Mouse (Mus musculus) layer of hippocampus, postnatal 36 days (tissue): ENCODE measurements around the gene Gbx1. TPM values are rescaled to one million over a fixed set of nuclear protein-coding genes. Genes with fewer than 3 reads are reported as not detected.
"Not testable (repeated sequence)": the region's sequence is repeated elsewhere in the genome, so short reads cannot be mapped to it uniquely, and the experiment has no call there.

ENCODE experiments used
- DNase-seq, 2 experiments: peaks; one replicate each; pipeline ENCODE4 v3.0.0; 2022
- total RNA-seq, 2 experiments: library from RNA; stranded (reverse); gene quantifications; 2 replicates each; pipeline ENCODE4 v1.2.3; 2021

The Gbx1 gene
- not detected for total RNA-seq

DNA sequence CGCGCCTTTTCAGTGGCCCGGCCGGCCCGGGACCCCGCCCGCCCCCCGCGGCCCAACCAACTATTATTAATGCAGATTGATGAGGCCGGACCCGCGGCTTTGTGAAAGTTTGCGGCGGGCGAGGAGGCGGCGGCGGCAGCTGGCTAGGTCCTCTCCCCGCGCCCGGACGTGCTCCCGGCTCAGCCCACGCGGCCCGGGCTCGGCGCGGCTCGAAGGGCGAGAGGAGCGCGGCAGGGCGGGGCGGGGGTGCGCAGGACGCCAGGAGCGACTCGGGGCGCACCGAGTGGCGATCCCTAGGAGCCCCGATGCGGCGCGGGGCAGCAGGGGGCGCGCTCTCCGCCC lies at the start of gene Gbx1:
Gene Gbx1, minus strand, starts transcription at position 314 of the 342 bp plus-strand sequence.
- DNase-seq = no peak

DNA sequence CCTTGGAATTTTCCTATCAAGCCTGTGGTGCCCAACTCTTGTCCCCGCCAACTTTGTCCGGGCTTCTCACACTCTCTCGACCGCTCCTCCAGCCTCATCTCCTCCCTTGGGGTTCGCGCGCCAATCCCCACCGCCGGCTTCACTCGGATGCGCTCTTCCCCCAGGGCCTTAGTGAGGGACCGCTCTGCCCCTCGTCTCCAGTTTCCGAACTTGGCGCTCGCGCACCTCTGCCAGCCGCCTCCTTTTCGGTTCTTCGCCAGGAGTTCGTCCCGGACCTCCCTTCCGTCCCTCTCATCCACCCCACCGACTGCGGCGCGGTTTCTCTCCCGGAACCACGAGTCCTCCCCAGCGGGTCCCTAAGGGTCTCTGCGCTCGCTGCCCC lies 49.8 kb upstream of the Gbx1 start:
- DNase-seq = no peak

GRCm38 (mm10) chr5:24575948-24576347 lies 48.9 kb upstream of the Gbx1 start:
- no peak for DNase-seq

GRCm38 (mm10) chr5:24556709-24557108 lies 29.7 kb upstream of the Gbx1 start, which contains the start of gene 4931409K22Rik:
TSS of gene 4931409K22Rik (minus strand) at chr5:24556809.
- DNase-seq = no peak

DNA sequence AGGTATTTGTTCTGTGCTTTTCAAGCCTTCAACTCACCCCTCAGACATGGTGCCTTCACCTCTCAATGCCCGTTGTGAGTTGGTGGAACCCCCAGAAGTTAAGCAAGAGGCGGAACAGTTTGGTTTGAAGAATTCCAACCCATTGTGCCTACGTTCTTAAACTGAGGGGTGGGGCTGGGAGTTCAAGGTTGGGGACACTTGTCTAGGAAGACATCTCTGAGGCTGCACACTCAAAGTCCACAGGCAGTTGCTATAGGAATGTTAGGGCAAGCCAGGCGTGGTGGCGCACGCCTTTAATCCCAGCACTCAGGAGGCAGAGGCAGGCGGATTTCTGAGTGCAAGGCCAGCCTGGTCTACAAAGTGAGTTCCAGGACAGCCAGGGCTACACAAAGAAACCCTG lies 28.3 kb upstream of the Gbx1 start:
- not testable (repeated sequence) for DNase-seq

- no peak for DNase-seq
Observed at GRCm38 (mm10) chr5:24553621-24554244, 26.7 kb upstream of the Gbx1 start.

DNA sequence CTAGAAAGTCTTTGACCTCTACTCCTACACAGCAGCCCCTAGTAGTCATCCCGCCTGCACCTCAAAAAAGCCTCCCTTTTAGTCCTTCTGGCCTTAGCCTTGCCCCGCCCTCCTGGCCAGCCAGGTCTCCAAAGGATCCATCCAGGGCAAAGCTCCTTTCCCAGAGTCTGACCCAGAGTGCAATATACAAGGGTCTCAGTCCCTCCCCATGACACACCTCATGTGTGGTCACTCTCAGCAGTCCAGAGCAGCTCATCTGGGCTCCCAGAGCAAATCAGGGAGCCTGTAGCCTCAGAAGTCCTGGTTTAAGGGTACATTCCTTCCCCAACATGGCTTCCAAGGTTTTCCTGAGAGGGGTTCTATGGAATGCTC lies 24.3 kb upstream of the Gbx1 start:
- no peak for DNase-seq

DNA sequence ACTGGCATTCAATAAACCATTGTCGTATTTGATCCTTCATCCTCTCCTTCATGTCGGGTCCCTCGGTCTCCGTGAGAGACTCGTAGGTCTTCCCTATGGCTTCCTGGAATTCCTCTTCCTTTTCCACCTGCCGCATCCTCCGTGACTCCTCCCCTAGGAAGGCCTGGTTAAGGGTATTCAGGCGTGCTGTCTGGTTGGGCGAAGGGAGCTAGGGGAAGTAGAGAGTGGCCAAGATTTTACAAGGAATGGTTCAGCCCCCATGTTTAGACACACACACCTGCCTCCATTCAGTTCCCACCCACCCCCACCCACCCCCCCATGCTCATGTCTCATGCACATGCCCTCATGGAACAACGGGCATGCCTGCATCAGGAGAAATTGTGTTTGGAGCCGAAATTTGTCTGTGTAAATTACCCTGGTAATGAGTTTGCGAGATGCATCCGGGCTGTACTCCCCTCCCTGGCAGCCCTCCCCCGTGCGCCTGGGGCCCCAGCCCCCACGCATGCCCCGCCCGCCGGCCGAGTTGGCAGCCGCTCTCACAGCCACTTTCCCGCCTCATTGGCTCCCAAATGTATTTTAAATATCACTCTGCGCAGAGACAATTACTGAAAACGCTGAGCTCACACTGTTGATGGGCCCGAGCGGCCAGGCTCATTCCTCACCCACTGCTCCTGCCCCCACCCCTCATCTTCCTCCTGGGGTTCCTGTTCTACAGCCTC lies 23.8 kb upstream of the Gbx1 start:
- peak; percentile 51 to 54 for DNase-seq

- DNase-seq = no peak
Observed at GRCm38 (mm10) chr5:24542643-24543042, 15.6 kb upstream of the Gbx1 start.

- DNase-seq = no peak
Observed at GRCm38 (mm10) chr5:24541144-24541569, 14.2 kb upstream of the Gbx1 start.

DNA sequence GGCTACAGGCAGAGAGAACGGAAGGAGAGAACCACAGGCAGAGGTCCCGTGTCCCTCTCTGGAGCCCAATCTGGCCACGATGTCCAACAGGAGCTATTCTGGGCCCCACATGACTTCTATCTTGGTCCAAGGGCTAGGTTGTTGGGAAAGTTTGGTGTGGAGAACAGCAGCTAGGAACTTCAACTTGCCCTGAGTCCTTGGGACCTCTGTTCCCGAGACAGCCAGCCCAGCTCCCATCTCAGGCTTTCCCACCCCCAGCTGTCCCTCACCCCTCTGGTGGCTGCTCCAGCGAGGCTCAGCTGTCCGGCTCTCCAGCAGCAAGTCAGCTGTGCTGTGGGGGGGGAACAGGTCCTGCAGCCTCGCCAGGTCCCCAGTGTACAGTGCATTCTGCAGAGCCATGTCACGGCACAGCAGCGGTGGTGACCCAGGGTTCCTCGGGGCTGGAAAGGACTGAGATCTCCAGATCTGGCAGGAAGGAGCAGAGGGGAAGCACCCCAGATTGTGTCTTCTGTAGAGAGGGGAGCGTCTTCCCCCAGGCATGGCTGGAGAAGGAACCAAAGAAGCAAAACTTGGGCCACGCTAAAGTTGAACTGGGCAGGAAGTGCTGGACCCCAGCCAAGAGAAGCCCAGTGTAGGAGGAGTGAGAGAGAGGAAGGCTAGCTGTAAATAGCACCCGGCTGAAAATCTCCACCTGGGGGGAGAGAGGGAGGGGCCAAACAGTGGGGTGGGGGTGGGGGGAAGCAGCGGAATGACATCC lies 13.6 kb upstream of the Gbx1 start, which contains the start of gene Asb10:
Gene Asb10, minus strand, starts transcription at position 592 of the 757 bp plus-strand sequence.
- peak in 1 of 2 experiments; percentile 21 for DNase-seq

- no peak for DNase-seq
Observed at GRCm38 (mm10) chr5:24539571-24540296, 12.7 kb upstream of the Gbx1 start.

DNA sequence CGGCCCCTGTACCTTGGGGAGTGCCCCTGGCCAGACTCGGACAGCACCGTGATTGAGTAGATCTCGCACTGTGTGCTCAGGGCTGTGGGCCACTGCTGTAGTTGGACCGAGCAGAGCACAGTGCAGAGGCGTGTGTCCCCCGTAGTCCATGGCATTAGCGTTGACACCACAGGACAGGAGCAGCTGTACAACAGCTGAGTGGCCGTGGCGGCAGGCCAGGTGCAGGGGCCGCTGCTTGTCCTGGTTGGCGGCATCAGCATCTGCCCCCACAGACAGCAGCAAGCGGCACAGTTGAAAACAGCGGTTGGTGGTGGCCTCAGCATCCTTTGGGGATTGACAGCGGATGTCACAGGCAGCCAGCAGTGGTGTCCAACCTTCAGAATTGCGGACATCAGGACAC lies 10.6 kb upstream of the Gbx1 start:
- DNase-seq = no peak

DNA sequence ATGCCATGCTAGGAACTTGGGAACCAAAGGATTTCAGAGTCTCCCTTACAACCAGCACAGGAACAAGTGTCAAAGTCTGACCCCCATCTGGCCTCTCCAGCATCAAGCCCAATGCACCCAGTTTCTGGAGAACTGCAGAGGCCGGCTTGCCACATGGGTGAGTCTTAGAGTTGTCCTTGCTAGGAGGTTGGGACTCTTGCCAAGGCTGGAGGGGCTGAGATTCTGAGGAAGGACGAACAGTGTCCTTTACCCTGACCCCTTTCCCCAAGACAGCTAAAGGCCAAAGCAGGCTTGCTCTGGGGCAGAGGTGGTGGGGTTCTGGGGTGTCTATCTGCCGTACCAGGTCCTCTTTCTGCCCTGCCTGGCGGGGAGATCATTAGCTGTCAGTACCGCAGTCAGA lies 9.5 kb upstream of the Gbx1 start:
- DNase-seq = no peak

DNA sequence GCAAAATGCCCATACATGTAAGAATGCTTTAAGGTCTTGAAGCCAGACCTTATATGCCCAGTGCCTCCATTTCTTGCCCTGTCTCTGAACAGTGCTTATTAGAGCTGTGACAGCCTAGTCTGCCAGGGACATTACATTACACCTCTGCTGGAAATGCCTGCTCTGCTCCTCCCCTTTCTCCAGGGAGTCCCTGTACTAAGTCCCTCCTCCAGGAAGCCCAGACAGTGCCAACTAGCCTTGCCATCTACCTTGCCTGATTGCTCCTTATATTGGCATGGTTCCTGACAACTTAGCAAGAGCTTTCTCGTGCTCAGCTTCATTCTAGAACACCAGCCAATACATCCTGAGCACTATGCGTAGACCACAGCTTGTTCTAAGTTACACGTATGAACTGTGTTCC lies 8.7 kb upstream of the Gbx1 start:
- DNase-seq = no peak

GRCm38 (mm10) chr5:24534292-24534691 lies 7.3 kb upstream of the Gbx1 start:
- no peak for DNase-seq

GRCm38 (mm10) chr5:24533391-24533790 lies 6.4 kb upstream of the Gbx1 start:
- DNase-seq = no peak

DNA sequence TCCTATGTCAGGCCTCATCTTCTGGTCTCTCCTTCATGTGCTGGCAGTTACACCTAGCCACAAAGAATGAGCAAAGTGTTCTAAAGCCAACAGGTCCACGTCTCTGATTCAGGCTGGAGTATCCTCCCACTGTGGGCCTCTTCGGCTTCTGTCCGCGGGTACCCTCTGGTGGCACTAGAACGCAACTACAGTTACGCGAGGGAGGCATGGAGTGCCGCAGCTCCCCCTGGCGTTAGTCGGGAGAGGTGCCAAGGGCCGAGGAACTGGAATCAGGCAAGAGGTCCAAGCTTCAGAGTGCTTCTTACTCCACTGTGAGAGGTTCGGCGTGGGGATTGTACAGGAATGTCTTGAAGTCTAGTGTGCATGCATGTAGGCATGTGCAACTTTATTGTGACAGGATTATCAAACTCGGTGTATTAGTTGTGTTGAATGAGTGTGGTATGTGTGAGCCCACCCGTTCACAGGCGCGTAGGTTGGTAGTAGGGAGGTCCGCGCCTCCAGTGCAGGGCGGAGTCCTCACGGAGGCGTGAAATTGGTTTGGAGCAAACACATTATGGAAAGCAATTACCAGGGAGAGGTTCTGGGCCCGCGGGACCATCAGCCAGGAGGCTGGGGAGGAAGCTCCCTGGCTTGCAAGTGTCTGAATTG lies 3.2 kb upstream of the Gbx1 start:
- DNase-seq = peak; percentile 91 to 92

- DNase-seq = no peak
Observed at GRCm38 (mm10) chr5:24527780-24528179, 778 bp upstream of the Gbx1 start.

GRCm38 (mm10) chr5:24526190-24526888 lies 663 bp downstream of the Gbx1 start:
- DNase-seq = no peak

DNA sequence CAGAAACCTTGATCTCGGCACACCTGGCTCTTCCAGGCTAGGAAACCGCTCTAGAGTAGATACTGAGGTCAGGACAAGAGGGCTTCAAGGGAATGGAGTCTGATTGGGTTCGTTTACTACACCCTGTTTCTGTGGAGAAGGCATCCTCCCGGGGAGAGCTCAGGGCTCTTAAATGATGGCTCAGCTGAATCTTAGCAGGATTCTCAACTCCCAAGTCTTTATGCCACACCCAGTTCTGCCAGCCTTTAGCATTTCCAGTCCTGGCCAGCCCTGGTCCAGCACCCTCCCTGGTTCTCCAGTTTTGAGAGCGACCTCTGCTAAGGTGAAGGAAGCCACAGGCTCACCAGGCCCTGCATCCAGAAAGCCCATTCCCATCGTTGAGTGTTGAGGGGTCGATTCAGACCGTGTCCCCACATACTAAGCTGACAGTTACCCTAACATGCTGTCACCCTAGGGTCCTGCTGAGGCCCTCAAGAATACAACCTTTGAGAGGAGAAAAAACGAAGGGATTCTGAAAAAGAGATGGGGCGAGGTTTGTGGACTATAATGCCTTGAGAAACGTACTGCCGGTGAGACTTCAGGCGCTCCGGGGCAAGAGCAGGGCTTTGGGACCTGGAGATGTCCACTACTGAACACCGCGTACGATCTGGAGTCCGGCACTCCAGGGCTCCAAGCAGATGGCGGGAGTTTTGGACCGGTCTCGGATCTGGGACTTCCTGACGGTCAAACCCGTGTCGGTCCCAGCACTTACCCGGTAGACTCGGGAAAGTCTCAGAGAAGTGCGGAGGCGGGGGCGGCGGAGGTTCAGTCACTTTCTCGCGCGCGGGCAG lies 1.4 kb downstream of the Gbx1 start:
- DNase-seq = no peak
